Mouse (Mus musculus) liver, embryonic 11.5 days (tissue): ENCODE data around the gene Slain2. TPM values are rescaled to one million over a fixed set of nuclear protein-coding genes. Genes with fewer than 3 reads are reported as not detected.
A peak's percentile ranks its signal among the peaks of the same experiment; 100 is the strongest.

Experiments used
- ATAC-seq: fragments of 200-750 bp; cut with Nextera tagmentation; replicated peaks from 2 replicates; pipeline ENCODE4 v1.8.0; 2017; ENCODE audit warnings: moderate number of reproducible peaks, mild to moderate bottlenecking, moderate TSS enrichment, moderate library complexity; ENCODE audit not compliant: low FRiP score
- DNase-seq: peaks from one replicate; pipeline ENCODE4 v3.0.0-alpha.2; 2017; ENCODE audit warnings: low spot score
- H3K27ac ChIP-seq: fragments of 300-500 bp; sonication (generic); 2 replicates; pipeline ENCODE4 v1.5.1; 2014; ENCODE audit warnings: mild to moderate bottlenecking, low read depth, low read length, control low read depth
- H3K27me3 ChIP-seq: fragments of 300-500 bp; sonication (generic); replicated peaks from 2 replicates; pipeline ENCODE4 v1.6.1; 2014; ENCODE audit warnings: low read length, mixed read lengths; ENCODE audit not compliant: control insufficient read depth, insufficient read depth
- H3K36me3 ChIP-seq: fragments of 300-500 bp; sonication (generic); 2 replicates; pipeline ENCODE4 v1.6.1; 2014; ENCODE audit warnings: mild to moderate bottlenecking, low read length, moderate library complexity, mixed read lengths; ENCODE audit not compliant: control insufficient read depth, insufficient read depth
- H3K4me1 ChIP-seq: fragments of 300-500 bp; sonication (generic); replicated peaks from 2 replicates; pipeline ENCODE4 v1.6.1; 2014; ENCODE audit warnings: low read length, mixed read lengths; ENCODE audit not compliant: control insufficient read depth, insufficient read depth
- H3K4me2 ChIP-seq: fragments of 300-500 bp; sonication (generic); 2 replicates; pipeline ENCODE4 v1.6.1; 2014; ENCODE audit warnings: mild to moderate bottlenecking, control low read depth, moderate library complexity
- H3K4me3 ChIP-seq: fragments of 300-500 bp; sonication (generic); 2 replicates; pipeline ENCODE4 v1.5.1; 2014; ENCODE audit warnings: low read depth, low read length, control low read depth
- H3K9ac ChIP-seq: fragments of 300-500 bp; sonication (generic); 2 replicates; pipeline ENCODE4 v1.6.1; 2014; ENCODE audit warnings: low read depth, low read length, control low read depth
- H3K9me3 ChIP-seq: fragments of 300-500 bp; sonication (generic); 2 replicates; pipeline ENCODE4 v1.6.1; 2016; ENCODE audit warnings: low read length, inconsistent platforms, mixed read lengths; ENCODE audit not compliant: control insufficient read depth
- WGBS: fragments of 180-500 bp; shearing (Covaris S2); extraction: QIAGEN DNeasy Blood & Tissue Kit; methylation state at CpG from one replicate; pipeline ENCODE4 v1.1.7; 2014; 5-methylcytosine and 5-hydroxymethylcytosine counted together
- polyA plus RNA-seq: library from polyadenylated mRNA; unstranded; fragments of >200 nt; fragmentation: Nextera tagmentation; extraction: Ambion mirVana; gene quantifications from 2 replicates; pipeline ENCODE4 v1.2.1, GENCODE M21; 2014

Slain2 gene
- polyA plus RNA-seq, 1 experiment from 2014 or later = 18.1 TPM

GRCm38 (mm10) chr5:72908324-72908936 is 5.7 kb upstream of the Slain2 start:
- Histone ChIP-seq H3K4me2 (no peak overlapping the region), H3K27ac (peak overlapping the region; percentile 17; the same call in 1 of the 2 replicates), H3K9me3 (no peaks in the 10 kb centered on the region), H3K27me3 (no peaks in the 10 kb centered on the region), H3K4me1 (peaks cover 24% of the 10 kb centered on the region), H3K4me3 (no peak overlapping the region), H3K9ac (no peak overlapping the region), H3K36me3 (no peaks in the 10 kb centered on the region)
- DNase-seq (no peak), ATAC-seq (no peak)
- WGBS = 59% methylated on average over 8 of the region's 8 CpGs

- Histone ChIP-seq H3K4me3 (no peak overlapping the region), H3K9ac (no peak overlapping the region), H3K4me2 (no peak overlapping the region), H3K27me3 (no peaks in the 10 kb centered on the region), H3K36me3 (no peaks in the 10 kb centered on the region), H3K9me3 (no peaks in the 10 kb centered on the region), H3K4me1 (peaks cover 24% of the 10 kb centered on the region), H3K27ac (no peak overlapping the region; the same call in 1 of the 2 replicates)
- DNase-seq (no peak), ATAC-seq (no peak)
- WGBS = 38% methylated on average over 4 of the region's 4 CpGs
These were observed 4.7 kb upstream of the Slain2 start for GRCm38 (mm10) chr5:72909363-72909762.

- no peak for ATAC-seq
- Histone ChIP-seq H3K27me3 (no peaks in the 10 kb centered on the region), H3K27ac (no peak overlapping the region), H3K36me3 (no peaks in the 10 kb centered on the region), H3K9ac (no peak overlapping the region), H3K9me3 (no peaks in the 10 kb centered on the region), H3K4me1 (peaks cover 28% of the 10 kb centered on the region), H3K4me2 (no peak overlapping the region), H3K4me3 (no peak overlapping the region)
- no peak for DNase-seq
- 74% methylated on average over 1 of the region's 1 CpGs for WGBS
These were observed 3.7 kb upstream of the Slain2 start for GRCm38 (mm10) chr5:72910373-72910772.

- no peak for DNase-seq
- WGBS = 45% methylated on average over 3 of the region's 3 CpGs
- no peaks in the 10 kb centered on the region for H3K9me3 ChIP-seq
- no peak overlapping the region for H3K4me2 ChIP-seq
- H3K9ac ChIP-seq = no peak overlapping the region
- no peaks in the 10 kb centered on the region for H3K36me3 ChIP-seq
- no peak overlapping the region for H3K4me3 ChIP-seq
- peaks cover 36% of the 10 kb centered on the region for H3K4me1 ChIP-seq
- H3K27ac ChIP-seq = no peak overlapping the region
- H3K27me3 ChIP-seq = no peaks in the 10 kb centered on the region
- no peak for ATAC-seq
These were observed 2.8 kb upstream of the Slain2 start for GRCm38 (mm10) chr5:72911284-72911683.

GRCm38 (mm10) chr5:72914633-72915561 is 793 bp downstream of the Slain2 start:
- Histone ChIP-seq H3K27ac (peak overlapping the region; percentile 90), H3K4me2 (peak overlapping the region; percentile 98), H3K4me3 (peak overlapping the region; percentile 97), H3K9me3 (no peaks in the 10 kb centered on the region), H3K4me1 (peaks cover 38% of the 10 kb centered on the region), H3K27me3 (no peaks in the 10 kb centered on the region), H3K9ac (peak overlapping the region; percentile 93), H3K36me3 (no peaks in the 10 kb centered on the region)
- DNase-seq = peak; percentile 51
- WGBS = under 1% methylated on average over 66 of the region's 66 CpGs
- ATAC-seq = peak; percentile 42

- Histone ChIP-seq H3K36me3 (no peaks in the 10 kb centered on the region), H3K9ac (peak overlapping the region; percentile 34), H3K9me3 (no peaks in the 10 kb centered on the region), H3K27ac (no peak overlapping the region), H3K4me2 (peak overlapping the region; percentile 98), H3K4me1 (peaks cover 36% of the 10 kb centered on the region), H3K27me3 (no peaks in the 10 kb centered on the region), H3K4me3 (peak overlapping the region; percentile 97)
- no peak for DNase-seq
- ATAC-seq = no peak
- 50% methylated on average over 4 of the region's 4 CpGs for WGBS
These were observed 1.9 kb downstream of the Slain2 start for GRCm38 (mm10) chr5:72916048-72916447.

GRCm38 (mm10) chr5:72916851-72917250 is 2.7 kb downstream of the Slain2 start:
- peaks cover 31% of the 10 kb centered on the region for H3K4me1 ChIP-seq
- no peaks in the 10 kb centered on the region for H3K27me3 ChIP-seq
- 21% methylated on average over 1 of the region's 1 CpGs for WGBS
- H3K9me3 ChIP-seq = no peaks in the 10 kb centered on the region
- peak overlapping the region; percentile 97; the same call in 1 of the 2 replicates for H3K4me3 ChIP-seq
- H3K27ac ChIP-seq = no peak overlapping the region
- peak overlapping the region; percentile 98 for H3K4me2 ChIP-seq
- H3K9ac ChIP-seq = no peak overlapping the region
- no peak for ATAC-seq
- H3K36me3 ChIP-seq = no peaks in the 10 kb centered on the region
- no peak for DNase-seq

- no peak overlapping the region for H3K4me3 ChIP-seq
- 88% methylated on average over 4 of the region's 4 CpGs for WGBS
These were observed 6.3 kb downstream of the Slain2 start for GRCm38 (mm10) chr5:72920416-72920815.

More at GRCm38 (mm10) chr5:72920416-72920815, 6.3 kb downstream of the Slain2 start:
- ATAC-seq (no peak), DNase-seq (no peak)
- Histone ChIP-seq H3K36me3 (no peaks in the 10 kb centered on the region), H3K27ac (no peak overlapping the region), H3K4me2 (no peak overlapping the region), H3K9me3 (no peaks in the 10 kb centered on the region), H3K27me3 (no peaks in the 10 kb centered on the region), H3K9ac (no peak overlapping the region), H3K4me1 (peaks cover 20% of the 10 kb centered on the region)
